8 mouse cellular contexts compared by ENCODE assay signal in the genomic region with DNA sequence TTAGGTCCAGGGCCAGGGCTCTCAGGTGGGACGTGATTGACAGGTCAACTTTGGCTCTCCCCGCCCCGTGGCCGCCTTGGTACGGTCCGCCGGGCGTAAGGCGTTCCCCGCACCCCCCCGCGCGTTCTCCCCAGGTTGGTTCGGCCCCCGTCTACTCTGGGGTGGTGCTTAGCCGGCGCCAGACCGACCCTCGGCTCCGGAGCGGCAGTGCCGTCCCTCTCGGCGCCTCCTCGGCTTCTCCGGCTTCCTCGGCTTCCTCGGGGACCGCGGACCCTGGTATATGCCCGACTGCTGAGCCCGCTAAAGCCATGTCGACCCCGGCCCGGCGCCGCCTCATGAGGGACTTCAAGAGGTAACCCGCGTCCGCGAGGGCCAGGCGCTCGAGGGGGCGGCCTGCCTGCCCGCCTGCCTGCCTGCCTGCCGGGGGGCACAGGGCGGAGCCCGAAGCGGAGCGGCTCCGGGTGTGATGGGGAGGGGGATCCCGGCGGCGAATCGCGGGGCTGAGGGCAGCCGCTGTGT. TPM values are rescaled to one million over a fixed set of nuclear protein-coding genes. Genes with fewer than 3 reads are reported as not detected.
DNase-seq lines count a peak whose midpoint lies in the region; ATAC-seq and TF ChIP-seq lines count a peak whose summit lies in the region.

No protein-coding gene starts in this region.

- H3K4me2 ChIP-seq in forebrain, embryonic 14.5 days (ENCODE audit: low read length) = peak overlapping the region; percentile 61
- peak overlapping the region; percentile 68 for H3K4me2 ChIP-seq in liver, embryonic 16.5 days (ENCODE audit: low read depth, low read length)
- peak overlapping the region; percentile 63 for H3K4me2 ChIP-seq in neural tube, embryonic 12.5 days (replicated peaks)
- H3K4me2 ChIP-seq in stomach, postnatal 0 days (replicated peaks; ENCODE audit: low read depth) = peak overlapping the region; percentile 58

- peak; percentile 90 for DNase-seq in ES-CJ7 (ENCODE audit: low read depth, low spot score)
- peak; percentile 83 for DNase-seq in cerebellum, adult 11 months
- DNase-seq in forebrain, embryonic 14.5 days (ENCODE audit: low spot score) = peak; percentile 82
- DNase-seq in heart, postnatal 14 days = peak; percentile 89 to 91
- DNase-seq in large intestine, adult 2 months (ENCODE audit: low read depth, low spot score) = peak; percentile 38
- peak; percentile 91 for DNase-seq in stomach, postnatal 0 days (ENCODE audit: low spot score)

- no peak for TF ChIP-seq EP300 in stomach, postnatal 0 days (optimal IDR thresholded peaks at IDR 0.05)

- H3K9ac ChIP-seq in forebrain, embryonic 14.5 days (ENCODE audit: low read length) = peak overlapping the region; percentile 77
- H3K9ac ChIP-seq in liver, embryonic 16.5 days (ENCODE audit: low read depth, low read length) = peak overlapping the region; percentile 88
- peak overlapping the region; percentile 83 for H3K9ac ChIP-seq in neural tube, embryonic 12.5 days
- H3K9ac ChIP-seq in stomach, postnatal 0 days (ENCODE audit: low read length) = peak overlapping the region; percentile 81

- no peaks in the 10 kb centered on the region for H3K4me1 ChIP-seq in forebrain, embryonic 14.5 days (ENCODE audit: control insufficient read depth, insufficient read depth, low read length)
- H3K4me1 ChIP-seq in liver, embryonic 16.5 days (ENCODE audit: control insufficient read depth, low read depth, low read length) = peaks cover 6% of the 10 kb centered on the region; the same call in 1 of the 2 replicates
- 0 out of 2 replicates have a peak, but pooled peaks cover 4% of the 10 kb centered on the region for H3K4me1 ChIP-seq in neural tube, embryonic 12.5 days
- no peaks in the 10 kb centered on the region for H3K4me1 ChIP-seq in stomach, postnatal 0 days (replicated peaks; ENCODE audit: control insufficient read depth, insufficient read depth)

- H3K27me3 ChIP-seq in forebrain, embryonic 14.5 days (replicated peaks; ENCODE audit: control insufficient read depth, insufficient read depth, low read length) = no peaks in the 10 kb centered on the region
- H3K27me3 ChIP-seq in liver, embryonic 16.5 days (ENCODE audit: control insufficient read depth, insufficient read depth, low read depth, low read length) = no peaks in the 10 kb centered on the region
- no peaks in the 10 kb centered on the region for H3K27me3 ChIP-seq in neural tube, embryonic 12.5 days (replicated peaks)
- H3K27me3 ChIP-seq in stomach, postnatal 0 days (ENCODE audit: control insufficient read depth, insufficient read depth, low read length) = no peaks in the 10 kb centered on the region

- ATAC-seq in forebrain, embryonic 14.5 days = peak; percentile 99
- ATAC-seq in liver, embryonic 16.5 days (ENCODE audit: low read depth) = peak; percentile 96
- peak; percentile 97 for ATAC-seq in neural tube, embryonic 12.5 days (ENCODE audit: low FRiP score, low read depth)
- ATAC-seq in stomach, postnatal 0 days (ENCODE audit: low FRiP score, low TSS enrichment) = peak; percentile 98

- intact Hi-C loops in heart, postnatal 14 days (cut with DNase I) = loop anchor here (5.0 kb wide), 1 partner anchor 33 kb away; no protein-coding TSS in a partner anchor

- peak overlapping the region; percentile 59 for H3K4me3 ChIP-seq in forebrain, embryonic 14.5 days (ENCODE audit: low read depth, low read length)
- H3K4me3 ChIP-seq in liver, embryonic 16.5 days (ENCODE audit: low read depth, low read length) = peak overlapping the region; percentile 87
- peak overlapping the region; percentile 65 for H3K4me3 ChIP-seq in neural tube, embryonic 12.5 days
- peak overlapping the region; percentile 68 for H3K4me3 ChIP-seq in stomach, postnatal 0 days (ENCODE audit: low read depth, low read length)

- TF ChIP-seq CTCF in stomach, postnatal 0 days (IDR thresholded peaks at IDR 0.05; ENCODE audit: low read depth) = no peak

- no peaks in the 10 kb centered on the region for H3K36me3 ChIP-seq in forebrain, embryonic 14.5 days (ENCODE audit: control insufficient read depth, insufficient read depth, low read length)
- H3K36me3 ChIP-seq in liver, embryonic 16.5 days (ENCODE audit: control insufficient read depth, insufficient read depth) = no peaks in the 10 kb centered on the region; the same call in 1 of the 2 replicates
- H3K36me3 ChIP-seq in neural tube, embryonic 12.5 days = no peaks in the 10 kb centered on the region
- H3K36me3 ChIP-seq in stomach, postnatal 0 days (ENCODE audit: control insufficient read depth, insufficient read depth, low read length) = no peaks in the 10 kb centered on the region

- no peaks in the 10 kb centered on the region for H3K9me3 ChIP-seq in forebrain, embryonic 14.5 days (replicated peaks; ENCODE audit: control insufficient read depth, low read length)
- no peaks in the 10 kb centered on the region for H3K9me3 ChIP-seq in liver, embryonic 16.5 days (replicated peaks; ENCODE audit: control insufficient read depth, low read length)
- no peaks in the 10 kb centered on the region for H3K9me3 ChIP-seq in neural tube, embryonic 12.5 days
- no peaks in the 10 kb centered on the region for H3K9me3 ChIP-seq in stomach, postnatal 0 days (ENCODE audit: control insufficient read depth, low read length)

- WGBS in forebrain, embryonic 14.5 days = 28% methylated on average over 54 of the region's 57 CpGs
- WGBS in large intestine, adult 2 months = 23% methylated on average over 50 of the region's 57 CpGs
- 12% methylated on average over 56 of the region's 57 CpGs for WGBS in liver, embryonic 16.5 days (ENCODE audit: insufficient replicate concordance)
- 16% methylated on average over 57 of the region's 57 CpGs for WGBS in neural tube, embryonic 12.5 days
- WGBS in stomach, postnatal 0 days = 14% methylated on average over 55 of the region's 57 CpGs

- peak overlapping the region; percentile 72; the same call in 1 of the 2 replicates for H3K27ac ChIP-seq in forebrain, embryonic 14.5 days (ENCODE audit: low read depth, low read length)
- peak overlapping the region; percentile 59; the same call in 1 of the 2 replicates for H3K27ac ChIP-seq in liver, embryonic 16.5 days (ENCODE audit: low read length)
- H3K27ac ChIP-seq in neural tube, embryonic 12.5 days = peak overlapping the region; percentile 50; the same call in 1 of the 2 replicates
- H3K27ac ChIP-seq in stomach, postnatal 0 days (replicated peaks) = peak overlapping the region; percentile 74

RNA-seq across cellular contexts. Expression of a gene that starts 0.3 kb away (rescaled TPM):
- polyA plus RNA-seq in forebrain, embryonic 14.5 days (2014; fragmentation: Nextera tagmentation; extraction: Ambion mirVana) = 23.9 and 24.5 TPM in 2 replicates
- total RNA-seq in heart, postnatal 14 days (2021) = 10 to 100 TPM; 16.3 to 17.4 TPM
- polyA plus RNA-seq in large intestine, adult 2 months (2012; rRNA removed) = 5.0 and 11.2 TPM in 2 replicates
- polyA plus RNA-seq in liver, embryonic 16.5 days (2015; fragmentation: Nextera tagmentation; extraction: Ambion mirVana) = 12.2 and 13.4 TPM in 2 replicates
- 30.0 and 30.7 TPM in 2 replicates for polyA plus RNA-seq in neural tube, embryonic 12.5 days (2016; fragmentation: Nextera tagmentation; extraction: Ambion mirVana)
- polyA plus RNA-seq in stomach, postnatal 0 days (2015; fragmentation: Nextera tagmentation; extraction: Ambion mirVana) = 14.6 and 15.1 TPM in 2 replicates

RNA-seq across cellular contexts. Expression of a gene that starts 0.5 kb away (rescaled TPM):
- polyA plus RNA-seq in forebrain, embryonic 14.5 days (2014; fragmentation: Nextera tagmentation; extraction: Ambion mirVana) = 130 and 144 TPM in 2 replicates
- 10 to 100 TPM; 75.9 to 77.4 TPM for total RNA-seq in heart, postnatal 14 days (2021)
- 41.4 and 43.5 TPM in 2 replicates for polyA plus RNA-seq in large intestine, adult 2 months (2012; rRNA removed)
- 61.6 and 65.5 TPM in 2 replicates for polyA plus RNA-seq in liver, embryonic 16.5 days (2015; fragmentation: Nextera tagmentation; extraction: Ambion mirVana)
- 114 and 123 TPM in 2 replicates for polyA plus RNA-seq in neural tube, embryonic 12.5 days (2016; fragmentation: Nextera tagmentation; extraction: Ambion mirVana)
- 128 and 139 TPM in 2 replicates for polyA plus RNA-seq in stomach, postnatal 0 days (2015; fragmentation: Nextera tagmentation; extraction: Ambion mirVana)

RNA-seq across cellular contexts. Expression of a gene that starts 28.5 kb away (rescaled TPM):
- polyA plus RNA-seq in forebrain, embryonic 14.5 days (2014; fragmentation: Nextera tagmentation; extraction: Ambion mirVana) = 13.1 and 16.3 TPM in 2 replicates
- total RNA-seq in heart, postnatal 14 days (2021) = 1 to 10 TPM; 3.4 to 3.8 TPM
- polyA plus RNA-seq in large intestine, adult 2 months (2012; rRNA removed) = 0.84 and 0.95 TPM in 2 replicates
- polyA plus RNA-seq in liver, embryonic 16.5 days (2015; fragmentation: Nextera tagmentation; extraction: Ambion mirVana) = 0.47 and 0.51 TPM in 2 replicates
- 9.6 and 9.9 TPM in 2 replicates for polyA plus RNA-seq in neural tube, embryonic 12.5 days (2016; fragmentation: Nextera tagmentation; extraction: Ambion mirVana)
- polyA plus RNA-seq in stomach, postnatal 0 days (2015; fragmentation: Nextera tagmentation; extraction: Ambion mirVana) = 0.79 and 0.94 TPM in 2 replicates

Comparison
In these comparisons a context has a peak if more than half of its experiments do, and no peak if none do; other contexts are left out.
1. Peak in every context shown above with its lines: DNase-seq, ATAC-seq, H3K4me3 ChIP-seq and H3K27ac ChIP-seq.
2. DNase-seq: peak in every context shown above with its lines; median percentile 91 in stomach, postnatal 0 days; 90 in ES-CJ7; 90 in heart, postnatal 14 days; 83 in cerebellum, adult 11 months; 82 in forebrain, embryonic 14.5 days; 38 in large intestine, adult 2 months.